Mouse (Mus musculus): ENCODE results near the gene Pitpnc1. TPM values are rescaled to one million over a fixed set of nuclear protein-coding genes. Genes with fewer than 3 reads are reported as not detected.
A peak's percentile ranks its signal among the peaks of the same experiment; 100 is the strongest.

The Pitpnc1 gene
- polyA plus RNA-seq, 1 experiment = 30.0 TPM

- WGBS = 56% methylated on average over 14 of the region's 14 CpGs
- no peaks in the 10 kb centered on the region for H3K27me3 ChIP-seq (ENCODE audit: control insufficient read depth, insufficient read depth, low read length)
- TF ChIP-seq CTCF (IDR thresholded peaks at IDR 0.05; ENCODE audit: borderline replicate concordance, insufficient read depth, low read depth, low read length) (no peak), POLR2A (IDR thresholded peaks at IDR 0.05; ENCODE audit: borderline replicate concordance, insufficient read depth, low read length) (no peak)
- H3K4me1 ChIP-seq (ENCODE audit: control insufficient read depth, insufficient read depth, low read length) = peaks cover 12% of the 10 kb centered on the region
- H3K4me3 ChIP-seq (replicated peaks; ENCODE audit: insufficient read depth, low read depth, low read length) = no peak overlapping the region
- peak; percentile 35 to 56 for DNase-seq
- H3K27ac ChIP-seq (ENCODE audit: insufficient read depth, low read length) = no peak overlapping the region
Observed at GRCm38 (mm10) chr11:107325739-107326725, 144.5 kb downstream of the Pitpnc1 start.

GRCm38 (mm10) chr11:107325226-107325625 lies 145.3 kb downstream of the Pitpnc1 start:
- 91% methylated on average over 4 of the region's 4 CpGs for WGBS
- Histone ChIP-seq H3K27me3 (ENCODE audit: control insufficient read depth, insufficient read depth, low read length) (no peaks in the 10 kb centered on the region), H3K4me1 (ENCODE audit: control insufficient read depth, insufficient read depth, low read length) (peaks cover 12% of the 10 kb centered on the region), H3K27ac (ENCODE audit: insufficient read depth, low read length) (no peak overlapping the region), H3K4me3 (replicated peaks; ENCODE audit: insufficient read depth, low read depth, low read length) (no peak overlapping the region)
- no peak for DNase-seq
- TF ChIP-seq POLR2A (IDR thresholded peaks at IDR 0.05; ENCODE audit: borderline replicate concordance, insufficient read depth, low read length) = no peak
- TF ChIP-seq CTCF (IDR thresholded peaks at IDR 0.05; ENCODE audit: borderline replicate concordance, insufficient read depth, low read depth, low read length) = no peak

- Histone ChIP-seq H3K27me3 (ENCODE audit: control insufficient read depth, insufficient read depth, low read length) (no peaks in the 10 kb centered on the region), H3K4me1 (ENCODE audit: control insufficient read depth, insufficient read depth, low read length) (peaks cover 12% of the 10 kb centered on the region), H3K27ac (ENCODE audit: insufficient read depth, low read length) (no peak overlapping the region), H3K4me3 (replicated peaks; ENCODE audit: insufficient read depth, low read depth, low read length) (no peak overlapping the region)
- DNase-seq = no peak
- whole genome bisulfite sequencing = 76% methylated on average over 18 of the region's 18 CpGs
- TF ChIP-seq POLR2A (IDR thresholded peaks at IDR 0.05; ENCODE audit: borderline replicate concordance, insufficient read depth, low read length) (no peak), CTCF (IDR thresholded peaks at IDR 0.05; ENCODE audit: borderline replicate concordance, insufficient read depth, low read depth, low read length) (no peak)
Observed at GRCm38 (mm10) chr11:107323173-107323572, 147.3 kb downstream of the Pitpnc1 start.

- Histone ChIP-seq H3K4me1 (ENCODE audit: control insufficient read depth, insufficient read depth, low read length) (peaks cover 8% of the 10 kb centered on the region), H3K4me3 (replicated peaks; ENCODE audit: insufficient read depth, low read depth, low read length) (no peak overlapping the region), H3K27me3 (ENCODE audit: control insufficient read depth, insufficient read depth, low read length) (no peaks in the 10 kb centered on the region), H3K27ac (ENCODE audit: insufficient read depth, low read length) (no peak overlapping the region)
- 93% methylated on average over 13 of the region's 13 CpGs for WGBS
- TF ChIP-seq POLR2A (IDR thresholded peaks at IDR 0.05; ENCODE audit: borderline replicate concordance, insufficient read depth, low read length) (no peak), CTCF (IDR thresholded peaks at IDR 0.05; ENCODE audit: borderline replicate concordance, insufficient read depth, low read depth, low read length) (no peak)
- DNase-seq = no peak
Observed at GRCm38 (mm10) chr11:107322226-107322625, 148.3 kb downstream of the Pitpnc1 start.

- H3K27me3 ChIP-seq (ENCODE audit: control insufficient read depth, insufficient read depth, low read length) = no peaks in the 10 kb centered on the region
- H3K4me1 ChIP-seq (ENCODE audit: control insufficient read depth, insufficient read depth, low read length) = peaks cover 8% of the 10 kb centered on the region
- H3K4me3 ChIP-seq (replicated peaks; ENCODE audit: insufficient read depth, low read depth, low read length) = no peak overlapping the region
- 89% methylated on average over 3 of the region's 3 CpGs for WGBS
- TF ChIP-seq POLR2A (IDR thresholded peaks at IDR 0.05; ENCODE audit: borderline replicate concordance, insufficient read depth, low read length) = no peak
- no peak for TF ChIP-seq CTCF (IDR thresholded peaks at IDR 0.05; ENCODE audit: borderline replicate concordance, insufficient read depth, low read depth, low read length)
- no peak overlapping the region for H3K27ac ChIP-seq (ENCODE audit: insufficient read depth, low read length)
- DNase-seq = no peak
Observed at GRCm38 (mm10) chr11:107321819-107322218, 148.7 kb downstream of the Pitpnc1 start.

GRCm38 (mm10) chr11:107319861-107320260 lies 150.6 kb downstream of the Pitpnc1 start:
- Histone ChIP-seq H3K4me3 (replicated peaks; ENCODE audit: insufficient read depth, low read depth, low read length) (no peak overlapping the region), H3K27me3 (ENCODE audit: control insufficient read depth, insufficient read depth, low read length) (no peaks in the 10 kb centered on the region), H3K4me1 (ENCODE audit: control insufficient read depth, insufficient read depth, low read length) (no peaks in the 10 kb centered on the region), H3K27ac (ENCODE audit: insufficient read depth, low read length) (no peak overlapping the region)
- no peak for DNase-seq
- no peak for TF ChIP-seq CTCF (IDR thresholded peaks at IDR 0.05; ENCODE audit: borderline replicate concordance, insufficient read depth, low read depth, low read length)
- TF ChIP-seq POLR2A (IDR thresholded peaks at IDR 0.05; ENCODE audit: borderline replicate concordance, insufficient read depth, low read length) = no peak
- 68% methylated on average over 10 of the region's 10 CpGs for WGBS

- Histone ChIP-seq H3K27me3 (ENCODE audit: control insufficient read depth, insufficient read depth, low read length) (no peaks in the 10 kb centered on the region), H3K4me3 (replicated peaks; ENCODE audit: insufficient read depth, low read depth, low read length) (no peak overlapping the region), H3K27ac (ENCODE audit: insufficient read depth, low read length) (no peak overlapping the region), H3K4me1 (ENCODE audit: control insufficient read depth, insufficient read depth, low read length) (no peaks in the 10 kb centered on the region)
- DNase-seq = no peak
- no peak for TF ChIP-seq CTCF (IDR thresholded peaks at IDR 0.05; ENCODE audit: borderline replicate concordance, insufficient read depth, low read depth, low read length)
- no peak for TF ChIP-seq POLR2A (IDR thresholded peaks at IDR 0.05; ENCODE audit: borderline replicate concordance, insufficient read depth, low read length)
- 77% methylated on average over 14 of the region's 14 CpGs for WGBS
Observed at GRCm38 (mm10) chr11:107317653-107318281, 152.7 kb downstream of the Pitpnc1 start.
